Mouse (Mus musculus): ENCODE data around the gene Fsd1l.

- TF ChIP-seq CTCF (IDR thresholded peaks at IDR 0.05; ENCODE audit: low read depth, low read length) (peak; percentile 54), POLR2A (IDR thresholded peaks at IDR 0.05; ENCODE audit: extremely low read depth, insufficient read depth, low read length) (no peak)
Observed at GRCm38 (mm10) chr4:53600462-53600861, 30.8 kb upstream of the Fsd1l start.

All from liver, adult 2 months (tissue).